Mouse (Mus musculus): Measurements from ENCODE around the gene Gm4869. TPM values are rescaled to one million over a fixed set of nuclear protein-coding genes. Genes with fewer than 3 reads are reported as not detected.

The Gm4869 gene
- total and polyA plus RNA-seq, 3 experiments, result 0.08 TPM; not detected in 2

GRCm38 (mm10) chr5:140402640-140403270 lies 42.7 kb upstream of the Gm4869 start:
- H3K4me1 ChIP-seq (ENCODE audit: control insufficient read depth in 1 of 2, insufficient read depth in 2 of 2, low read length in 2 of 2), result no peaks in the 10 kb centered on the region
- H3K27ac ChIP-seq (ENCODE audit: control insufficient read depth, low read depth, low read length), result no peak overlapping the region
- no peak for DNase-seq (ENCODE audit: low read depth, low spot score)
- no peaks in the 10 kb centered on the region for H3K79me2 ChIP-seq (ENCODE audit: control insufficient read depth, insufficient read depth, low read length, poor library complexity)
- peaks cover 15 to 22% of the 10 kb centered on the region in 2 experiments for H3K27me3 ChIP-seq (ENCODE audit: control insufficient read depth in 1 of 2, insufficient read depth in 2 of 2, low read length in 2 of 2)
- no peak overlapping the region for H3K9ac ChIP-seq (ENCODE audit: control insufficient read depth, low read depth, low read length, poor library complexity, severe bottlenecking)
- no peaks in the 10 kb centered on the region for H3K9me3 ChIP-seq (replicated peaks; ENCODE audit: insufficient read depth, low read length)
- TF ChIP-seq MAX (IDR thresholded peaks at IDR 0.05; ENCODE audit: low read length) (no peak), MEF2A (IDR thresholded peaks at IDR 0.05; ENCODE audit: extremely low read depth, insufficient replicate concordance, low read depth, low read length, poor library complexity, severe bottlenecking) (no peak), E2F4 (IDR thresholded peaks at IDR 0.05; ENCODE audit: borderline replicate concordance, low read depth, low read length) (no peak), ZC3H11A (IDR thresholded peaks at IDR 0.05; ENCODE audit: low read depth, low read length) (no peak), NELFE (IDR thresholded peaks at IDR 0.05; ENCODE audit: low read depth, low read length) (no peak), CHD1 (IDR thresholded peaks at IDR 0.05; ENCODE audit: low read depth, low read length) (no peak), NRF1 (IDR thresholded peaks at IDR 0.05; ENCODE audit: insufficient read depth, low read depth, low read length, poor library complexity, severe bottlenecking) (no peak)
- H3K36me3 ChIP-seq (ENCODE audit: control insufficient read depth in 1 of 2, insufficient read depth in 2 of 2, low read length in 2 of 2), result no peaks in the 10 kb centered on the region
- H3K4me3 ChIP-seq (ENCODE audit: control insufficient read depth in 1 of 2, insufficient read depth in 1 of 2, low read depth in 2 of 2, low read length in 2 of 2), result no peak overlapping the region

DNA sequence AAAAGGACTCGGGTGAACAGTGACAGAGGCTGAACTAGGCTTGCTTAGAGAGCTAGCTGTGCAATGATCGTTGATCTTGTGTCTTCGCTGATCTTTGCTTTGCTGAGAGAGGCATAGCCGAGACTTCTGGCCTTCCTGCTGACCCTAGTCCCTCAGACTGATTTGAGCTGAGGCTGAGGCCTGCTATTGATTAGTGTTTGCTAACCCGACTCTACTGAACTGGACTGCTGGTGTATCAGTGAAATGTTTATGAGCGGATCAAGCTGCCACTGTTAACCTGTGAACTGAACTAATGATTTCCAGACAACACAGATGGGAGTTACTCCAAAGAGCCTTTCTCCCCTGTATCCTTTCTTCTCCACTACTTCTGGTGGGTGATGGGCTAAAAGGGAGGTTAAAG lies 40.3 kb upstream of the Gm4869 start:
- H3K4me3 ChIP-seq (ENCODE audit: control insufficient read depth in 1 of 2, insufficient read depth in 1 of 2, low read depth in 2 of 2, low read length in 2 of 2), result no peak overlapping the region
- peaks cover 13 to 15% of the 10 kb centered on the region in 2 experiments for H3K27me3 ChIP-seq (ENCODE audit: control insufficient read depth in 1 of 2, insufficient read depth in 2 of 2, low read length in 2 of 2)
- no peaks in the 10 kb centered on the region for H3K79me2 ChIP-seq (ENCODE audit: control insufficient read depth, insufficient read depth, low read length, poor library complexity)
- TF ChIP-seq ETS1 (IDR thresholded peaks at IDR 0.05; ENCODE audit: low read depth, low read length) (no peak), E2F4 (IDR thresholded peaks at IDR 0.05; ENCODE audit: borderline replicate concordance, low read depth, low read length) (no peak), RCOR1 (IDR thresholded peaks at IDR 0.05; ENCODE audit: low read depth, low read length) (no peak), UBTF (IDR thresholded peaks at IDR 0.05; ENCODE audit: borderline replicate concordance, insufficient read depth, low read depth, low read length) (no peak), MAX (IDR thresholded peaks at IDR 0.05; ENCODE audit: low read length) (no peak), EP300 (IDR thresholded peaks at IDR 0.05; ENCODE audit: low read depth in 1 of 2, low read length in 2 of 2) (no peak), ZMIZ1 (IDR thresholded peaks at IDR 0.05; ENCODE audit: low read depth, low read length) (no peak), POLR2A (IDR thresholded peaks at IDR 0.05; ENCODE audit: control insufficient read depth in 1 of 2, insufficient read depth in 1 of 2, low read depth in 1 of 2, low read length in 2 of 2, poor library complexity in 1 of 2) (no peak), GATA1 (IDR thresholded peaks at IDR 0.05; ENCODE audit: low read depth, low read length) (no peak), MXI1 (IDR thresholded peaks at IDR 0.05; ENCODE audit: low read depth, low read length) (no peak), MYB (IDR thresholded peaks at IDR 0.05; ENCODE audit: low read depth, low read length) (no peak), TBP (IDR thresholded peaks at IDR 0.05; ENCODE audit: low read depth, low read length) (no peak), RAD21 (IDR thresholded peaks at IDR 0.05; ENCODE audit: low read depth, low read length) (no peak)
- H3K36me3 ChIP-seq (ENCODE audit: control insufficient read depth in 1 of 2, insufficient read depth in 2 of 2, low read length in 2 of 2), result no peaks in the 10 kb centered on the region
- H3K9ac ChIP-seq (ENCODE audit: control insufficient read depth, low read depth, low read length, poor library complexity, severe bottlenecking), result no peak overlapping the region
- H3K4me1 ChIP-seq (ENCODE audit: control insufficient read depth in 1 of 2, insufficient read depth in 2 of 2, low read length in 2 of 2), result no peaks in the 10 kb centered on the region
- no peak for DNase-seq (ENCODE audit: low read depth, low spot score)
- no peak overlapping the region for H3K27ac ChIP-seq (ENCODE audit: control insufficient read depth, low read depth, low read length)
- H3K9me3 ChIP-seq (replicated peaks; ENCODE audit: insufficient read depth, low read length), result no peaks in the 10 kb centered on the region

Data from MEL (cell line).